Mouse (Mus musculus): ENCODE results near the gene Pomgnt2. TPM values are rescaled to one million over a fixed set of nuclear protein-coding genes. Genes with fewer than 3 reads are reported as not detected.

The Pomgnt2 gene
- polyA plus RNA-seq, 1 experiment from 2014 or later = 8.8 TPM

DNA sequence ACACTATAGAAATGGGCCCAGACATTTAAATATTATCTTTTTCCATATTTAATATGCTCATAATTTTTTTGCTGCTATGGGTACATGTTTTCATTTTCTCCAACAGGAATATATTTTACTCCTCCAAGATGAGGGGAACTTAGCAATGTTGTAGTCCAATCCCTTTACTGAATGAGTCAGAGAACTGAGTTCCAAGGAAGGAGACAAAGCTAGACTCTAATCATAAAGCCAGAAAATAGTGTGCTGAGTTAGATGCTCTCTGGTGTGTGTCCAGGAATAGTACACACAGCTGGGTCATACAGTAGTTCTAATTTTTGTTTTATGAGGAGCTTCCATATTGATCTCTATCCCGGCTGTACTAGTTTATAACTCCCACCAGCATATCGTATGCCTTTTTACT, 9.3 kb upstream of the Pomgnt2 start:
- DNase-seq (ENCODE audit: low spot score) (no peak), ATAC-seq (ENCODE audit: low FRiP score) (no peak)
- Histone ChIP-seq H3K36me3 (ENCODE audit: control insufficient read depth, insufficient read depth, low read length) (no peaks in the 10 kb centered on the region), H3K4me1 (replicated peaks; ENCODE audit: control insufficient read depth, insufficient read depth, low read length) (no peaks in the 10 kb centered on the region), H3K27me3 (ENCODE audit: control insufficient read depth, insufficient read depth, low read length) (no peaks in the 10 kb centered on the region), H3K9ac (ENCODE audit: low read depth, low read length) (no peak overlapping the region), H3K4me2 (replicated peaks; ENCODE audit: low read depth, low read length) (no peak overlapping the region), H3K27ac (ENCODE audit: low read depth, low read length) (no peak overlapping the region), H3K9me3 (ENCODE audit: control insufficient read depth, low read length) (no peaks in the 10 kb centered on the region), H3K4me3 (ENCODE audit: low read depth, low read length) (no peak overlapping the region)
- WGBS = 98% methylated on average over 2 of the region's 2 CpGs

DNA sequence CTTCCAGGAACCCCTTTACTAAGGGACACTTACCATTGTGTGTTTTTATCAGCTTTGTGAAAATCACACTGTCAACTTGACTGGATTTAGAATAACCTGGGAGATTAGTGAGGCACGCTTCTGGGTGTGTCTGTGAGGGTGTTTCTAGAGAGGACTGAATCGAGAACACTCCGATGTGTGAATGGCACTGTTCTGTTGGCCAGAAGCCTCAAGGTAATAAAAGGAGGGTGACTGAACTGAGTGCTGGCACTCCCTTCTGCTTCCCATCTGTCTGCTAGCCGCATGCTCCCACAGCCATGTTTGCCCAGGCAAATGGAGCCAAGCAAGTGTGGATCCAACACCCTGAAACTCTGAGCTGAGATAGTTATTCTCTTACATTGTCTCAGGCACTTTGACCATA, 1.1 kb upstream of the Pomgnt2 start:
- ATAC-seq (ENCODE audit: low FRiP score) (no peak), DNase-seq (ENCODE audit: low spot score) (no peak)
- Histone ChIP-seq H3K9me3 (ENCODE audit: control insufficient read depth, low read length) (no peaks in the 10 kb centered on the region), H3K9ac (ENCODE audit: low read depth, low read length) (no peak overlapping the region), H3K36me3 (ENCODE audit: control insufficient read depth, insufficient read depth, low read length) (no peaks in the 10 kb centered on the region), H3K4me1 (replicated peaks; ENCODE audit: control insufficient read depth, insufficient read depth, low read length) (0 out of 2 replicates have a peak, but pooled peaks cover 2% of the 10 kb centered on the region), H3K4me2 (replicated peaks; ENCODE audit: low read depth, low read length) (no peak overlapping the region), H3K27me3 (ENCODE audit: control insufficient read depth, insufficient read depth, low read length) (no peaks in the 10 kb centered on the region), H3K27ac (ENCODE audit: low read depth, low read length) (no peak overlapping the region), H3K4me3 (ENCODE audit: low read depth, low read length) (no peak overlapping the region)
- 90% methylated on average over 4 of the region's 4 CpGs for WGBS

DNA sequence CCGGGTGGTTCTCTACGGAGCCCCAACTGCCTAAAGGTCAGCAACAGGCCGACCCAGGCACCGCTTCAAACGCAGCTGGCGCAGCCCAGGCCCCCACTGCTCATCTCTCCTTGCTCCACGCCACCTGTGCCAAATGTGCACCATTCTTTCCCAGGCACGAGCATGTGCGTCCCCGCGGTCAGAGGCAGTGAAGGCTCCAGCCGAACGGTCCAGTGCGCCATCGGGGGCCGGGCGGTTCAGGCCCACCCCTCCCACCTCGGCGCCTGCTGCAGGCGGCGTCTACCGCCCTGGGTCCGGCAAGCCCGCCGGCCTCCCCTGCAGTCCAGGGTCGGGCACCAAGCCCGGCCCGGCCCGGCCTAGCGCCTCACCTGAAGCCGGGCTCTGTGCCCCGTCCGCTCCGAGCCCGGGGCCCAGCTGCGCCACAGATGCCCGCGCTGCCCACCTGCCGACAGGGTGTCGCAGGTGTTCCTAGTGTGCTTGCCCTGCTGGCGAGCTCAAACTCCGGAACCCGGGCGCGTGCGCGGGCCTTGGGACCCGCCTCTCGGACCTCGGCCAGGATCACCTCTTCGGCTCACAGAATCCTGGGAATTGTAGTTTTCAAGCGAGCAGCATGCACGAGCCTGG, 1.3 kb downstream of the Pomgnt2 start:
- Histone ChIP-seq H3K36me3 (ENCODE audit: control insufficient read depth, insufficient read depth, low read length) (no peaks in the 10 kb centered on the region), H3K9me3 (ENCODE audit: control insufficient read depth, low read length) (no peaks in the 10 kb centered on the region), H3K27me3 (ENCODE audit: control insufficient read depth, insufficient read depth, low read length) (no peaks in the 10 kb centered on the region), H3K27ac (ENCODE audit: low read depth, low read length) (no peak overlapping the region), H3K4me2 (replicated peaks; ENCODE audit: low read depth, low read length) (peak overlapping the region; percentile 93), H3K4me1 (replicated peaks; ENCODE audit: control insufficient read depth, insufficient read depth, low read length) (0 out of 2 replicates have a peak, but pooled peaks cover 2% of the 10 kb centered on the region), H3K9ac (ENCODE audit: low read depth, low read length) (peak overlapping the region; percentile 68), H3K4me3 (ENCODE audit: low read depth, low read length) (peak overlapping the region; percentile 84)
- DNase-seq (ENCODE audit: low spot score) (peak; percentile 87), ATAC-seq (ENCODE audit: low FRiP score) (peak; percentile 88)
- under 1% methylated on average over 53 of the region's 53 CpGs for WGBS

GRCm38 (mm10) chr9:121995077-121995476, 1.8 kb downstream of the Pomgnt2 start:
- H3K27ac ChIP-seq (ENCODE audit: low read depth, low read length) = no peak overlapping the region
- peak overlapping the region; percentile 68 for H3K9ac ChIP-seq (ENCODE audit: low read depth, low read length)
- H3K4me2 ChIP-seq (replicated peaks; ENCODE audit: low read depth, low read length) = peak overlapping the region; percentile 93
- WGBS = 13% methylated on average over 10 of the region's 10 CpGs
- H3K4me3 ChIP-seq (ENCODE audit: low read depth, low read length) = peak overlapping the region; percentile 84
- no peak for DNase-seq (ENCODE audit: low spot score)
- H3K27me3 ChIP-seq (ENCODE audit: control insufficient read depth, insufficient read depth, low read length) = no peaks in the 10 kb centered on the region
- H3K36me3 ChIP-seq (ENCODE audit: control insufficient read depth, insufficient read depth, low read length) = no peaks in the 10 kb centered on the region
- H3K9me3 ChIP-seq (ENCODE audit: control insufficient read depth, low read length) = no peaks in the 10 kb centered on the region
- peak; percentile 10 for ATAC-seq (ENCODE audit: low FRiP score)
- H3K4me1 ChIP-seq (replicated peaks; ENCODE audit: control insufficient read depth, insufficient read depth, low read length) = 0 out of 2 replicates have a peak, but pooled peaks cover 2% of the 10 kb centered on the region

DNA sequence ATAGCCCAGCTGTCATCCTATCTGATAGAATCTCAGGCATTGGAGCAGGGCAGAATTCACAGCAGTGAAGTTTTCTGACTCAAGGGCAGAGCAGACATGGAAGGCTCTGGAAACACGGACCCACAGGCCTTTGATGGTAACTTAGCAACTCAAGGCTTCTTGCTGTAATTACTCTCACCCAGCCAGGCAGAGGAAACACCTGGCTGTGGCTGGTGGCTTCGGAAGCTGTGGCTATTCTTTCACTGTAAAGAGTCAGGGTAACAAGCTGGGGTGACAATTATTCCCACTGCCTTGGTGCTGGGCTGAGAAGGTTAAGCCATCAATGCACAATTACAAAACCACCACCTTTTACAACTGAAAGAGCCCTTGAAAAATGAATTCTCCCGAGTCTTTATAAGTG, 3.9 kb downstream of the Pomgnt2 start:
- no peaks in the 10 kb centered on the region for H3K36me3 ChIP-seq (ENCODE audit: control insufficient read depth, insufficient read depth, low read length)
- no peak overlapping the region for H3K4me2 ChIP-seq (replicated peaks; ENCODE audit: low read depth, low read length)
- ATAC-seq (ENCODE audit: low FRiP score) = no peak
- H3K4me1 ChIP-seq (replicated peaks; ENCODE audit: control insufficient read depth, insufficient read depth, low read length) = 0 out of 2 replicates have a peak, but pooled peaks cover 2% of the 10 kb centered on the region
- H3K4me3 ChIP-seq (ENCODE audit: low read depth, low read length) = no peak overlapping the region
- H3K27ac ChIP-seq (ENCODE audit: low read depth, low read length) = no peak overlapping the region
- WGBS = 86% methylated on average over 3 of the region's 3 CpGs
- H3K9me3 ChIP-seq (ENCODE audit: control insufficient read depth, low read length) = no peaks in the 10 kb centered on the region
- H3K9ac ChIP-seq (ENCODE audit: low read depth, low read length) = no peak overlapping the region
- no peaks in the 10 kb centered on the region for H3K27me3 ChIP-seq (ENCODE audit: control insufficient read depth, insufficient read depth, low read length)
- DNase-seq (ENCODE audit: low spot score) = no peak

GRCm38 (mm10) chr9:121991041-121991440, 5.9 kb downstream of the Pomgnt2 start:
- Histone ChIP-seq H3K9me3 (ENCODE audit: control insufficient read depth, low read length) (no peaks in the 10 kb centered on the region), H3K4me3 (ENCODE audit: low read depth, low read length) (no peak overlapping the region), H3K27me3 (ENCODE audit: control insufficient read depth, insufficient read depth, low read length) (no peaks in the 10 kb centered on the region), H3K4me1 (replicated peaks; ENCODE audit: control insufficient read depth, insufficient read depth, low read length) (0 out of 2 replicates have a peak, but pooled peaks cover 2% of the 10 kb centered on the region), H3K27ac (ENCODE audit: low read depth, low read length) (no peak overlapping the region), H3K4me2 (replicated peaks; ENCODE audit: low read depth, low read length) (no peak overlapping the region), H3K36me3 (ENCODE audit: control insufficient read depth, insufficient read depth, low read length) (no peaks in the 10 kb centered on the region), H3K9ac (ENCODE audit: low read depth, low read length) (no peak overlapping the region)
- ATAC-seq (ENCODE audit: low FRiP score) = no peak
- WGBS = 75% methylated on average over 5 of the region's 5 CpGs
- DNase-seq (ENCODE audit: low spot score) = no peak

GRCm38 (mm10) chr9:121989536-121989935, 7.4 kb downstream of the Pomgnt2 start:
- no peaks in the 10 kb centered on the region for H3K9me3 ChIP-seq (ENCODE audit: control insufficient read depth, low read length)
- H3K4me3 ChIP-seq (ENCODE audit: low read depth, low read length) = no peak overlapping the region
- no peaks in the 10 kb centered on the region for H3K36me3 ChIP-seq (ENCODE audit: control insufficient read depth, insufficient read depth, low read length)
- H3K4me2 ChIP-seq (replicated peaks; ENCODE audit: low read depth, low read length) = no peak overlapping the region
- no peaks in the 10 kb centered on the region for H3K27me3 ChIP-seq (ENCODE audit: control insufficient read depth, insufficient read depth, low read length)
- WGBS = 36% methylated on average over 5 of the region's 5 CpGs
- no peak overlapping the region for H3K9ac ChIP-seq (ENCODE audit: low read depth, low read length)
- no peak overlapping the region for H3K27ac ChIP-seq (ENCODE audit: low read depth, low read length)
- H3K4me1 ChIP-seq (replicated peaks; ENCODE audit: control insufficient read depth, insufficient read depth, low read length) = no peaks in the 10 kb centered on the region
- ATAC-seq (ENCODE audit: low FRiP score) = no peak
- no peak for DNase-seq (ENCODE audit: low spot score)

GRCm38 (mm10) chr9:121988910-121989309, 8.0 kb downstream of the Pomgnt2 start:
- ATAC-seq (ENCODE audit: low FRiP score) = no peak
- Histone ChIP-seq H3K9me3 (ENCODE audit: control insufficient read depth, low read length) (no peaks in the 10 kb centered on the region), H3K27ac (ENCODE audit: low read depth, low read length) (no peak overlapping the region), H3K9ac (ENCODE audit: low read depth, low read length) (no peak overlapping the region), H3K4me3 (ENCODE audit: low read depth, low read length) (no peak overlapping the region), H3K27me3 (ENCODE audit: control insufficient read depth, insufficient read depth, low read length) (no peaks in the 10 kb centered on the region), H3K4me2 (replicated peaks; ENCODE audit: low read depth, low read length) (no peak overlapping the region), H3K4me1 (replicated peaks; ENCODE audit: control insufficient read depth, insufficient read depth, low read length) (no peaks in the 10 kb centered on the region), H3K36me3 (ENCODE audit: control insufficient read depth, insufficient read depth, low read length) (no peaks in the 10 kb centered on the region)
- WGBS = 67% methylated on average over 3 of the region's 3 CpGs
- DNase-seq (ENCODE audit: low spot score) = no peak

All from hindbrain, embryonic 11.5 days (tissue).